Mouse (Mus musculus) neural tube, embryonic 12.5 days (tissue): ENCODE results near the gene Olfr1508. TPM values are rescaled to one million over a fixed set of nuclear protein-coding genes. Genes with fewer than 3 reads are reported as not detected.
"Not testable (repeated sequence)": the region's sequence is repeated elsewhere in the genome, so short reads cannot be mapped to it uniquely, and the experiment has no call there.

Experiments used
- ATAC-seq: fragments of 200-750 bp; cut with Nextera tagmentation; 2 replicates; pipeline ENCODE4 v1.8.0; 2017; ENCODE audit warnings: low read depth, mild to moderate bottlenecking, moderate TSS enrichment, moderate library complexity; ENCODE audit not compliant: low FRiP score
- H3K27ac ChIP-seq: fragments of 300-500 bp; sonication (generic); 2 replicates; pipeline ENCODE4 v1.5.1; 2016
- H3K27me3 ChIP-seq: fragments of 300-500 bp; sonication (generic); replicated peaks from 2 replicates; pipeline ENCODE4 v1.6.1; 2016; ENCODE audit warnings: mild to moderate bottlenecking
- H3K36me3 ChIP-seq: fragments of 300-500 bp; sonication (generic); 2 replicates; pipeline ENCODE4 v1.6.1; 2016; ENCODE audit warnings: mild to moderate bottlenecking
- H3K4me1 ChIP-seq: fragments of 300-500 bp; sonication (generic); 2 replicates; pipeline ENCODE4 v1.6.1; 2016
- H3K4me2 ChIP-seq: fragments of 300-500 bp; sonication (generic); replicated peaks from 2 replicates; pipeline ENCODE4 v1.6.1; 2016; ENCODE audit warnings: mild to moderate bottlenecking
- H3K4me3 ChIP-seq: fragments of 300-500 bp; sonication (generic); 2 replicates; pipeline ENCODE4 v1.5.1; 2016
- H3K9ac ChIP-seq: fragments of 300-500 bp; sonication (generic); 2 replicates; pipeline ENCODE4 v1.6.1; 2016; ENCODE audit warnings: mild to moderate bottlenecking
- H3K9me3 ChIP-seq: fragments of 300-500 bp; sonication (generic); 2 replicates; pipeline ENCODE4 v1.6.1; 2016; ENCODE audit warnings: mild to moderate bottlenecking
- WGBS: fragments of 180-500 bp; shearing (Covaris S2); methylation state at CpG from one replicate; pipeline ENCODE4 v1.1.7; 2016; 5-methylcytosine and 5-hydroxymethylcytosine counted together
- polyA plus RNA-seq: library from polyadenylated mRNA; unstranded; fragments of >200 nt; fragmentation: Nextera tagmentation; extraction: Ambion mirVana; gene quantifications from 2 replicates; pipeline ENCODE4 v1.2.1, GENCODE M21; 2016

Olfr1508 gene
- not detected in 2 replicates for polyA plus RNA-seq

DNA sequence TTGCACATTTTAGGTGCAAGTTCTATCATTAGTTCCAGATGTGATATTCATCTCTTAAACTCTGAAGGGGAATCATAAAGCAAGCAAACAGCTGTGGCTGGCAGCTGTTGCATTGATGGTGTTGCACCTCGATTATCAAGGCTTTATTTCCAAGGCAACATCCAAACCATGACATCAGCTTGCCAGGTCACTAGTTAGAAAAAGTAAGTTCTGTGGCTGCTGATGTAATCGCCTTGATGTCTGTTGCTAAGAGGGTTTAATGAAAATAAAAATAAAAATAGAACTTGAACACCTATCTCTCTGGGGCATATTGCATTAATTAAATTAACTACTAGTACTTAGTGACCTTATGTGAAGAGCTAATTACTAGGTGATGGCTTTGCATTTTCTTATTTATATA lies at the start of gene Olfr1508:
Gene Olfr1508, minus strand, starts transcription at position 101 of the 400 bp plus-strand sequence.
- 75% methylated on average over 2 of the region's 2 CpGs for whole genome bisulfite sequencing

DNA sequence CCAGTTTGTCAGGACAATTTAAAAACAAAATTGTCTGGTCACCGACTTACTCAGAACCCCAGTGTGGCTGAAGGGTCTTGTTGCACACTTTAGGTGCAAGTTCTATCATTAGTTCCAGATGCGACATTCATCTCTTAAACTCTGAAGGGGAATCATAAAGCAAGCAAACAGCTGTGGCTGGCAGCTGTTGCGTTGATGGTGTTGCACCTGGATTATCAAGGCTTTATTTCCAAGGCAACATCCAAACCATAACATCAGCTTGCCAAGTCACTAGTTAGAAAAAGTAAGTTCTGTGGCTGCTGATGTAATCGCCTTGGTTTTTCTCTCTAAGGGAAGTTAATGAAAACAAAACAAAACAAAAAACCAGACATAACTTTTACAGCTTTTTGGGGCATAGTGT lies 28.2 kb upstream of the Olfr1508 start, which contains the start of gene Olfr1507:
Gene Olfr1507, minus strand, starts transcription at position 234 of the 400 bp plus-strand sequence.
- no peaks in the 10 kb centered on the region for H3K9me3 ChIP-seq
- no peak within 1 kb of the TSS for H3K27ac ChIP-seq
- 87% methylated on average over 4 of the region's 4 CpGs for WGBS
- no peak within 1 kb of the TSS for H3K4me3 ChIP-seq
- no peaks in the 10 kb centered on the region for H3K4me1 ChIP-seq
- H3K27me3 ChIP-seq, result no peaks in the 10 kb centered on the region
- H3K36me3 ChIP-seq, result no peaks in the 10 kb centered on the region
- no peak within 1 kb of the TSS for H3K9ac ChIP-seq
- ATAC-seq, result no peak
- H3K4me2 ChIP-seq, result no peak within 1 kb of the TSS

More for the DNA sequence above, at the start of gene Olfr1508:
- H3K4me3 ChIP-seq, result no peak within 1 kb of the TSS
- H3K27me3 ChIP-seq, result no peaks in the 10 kb centered on the region
- H3K36me3 ChIP-seq, result no peaks in the 10 kb centered on the region
- H3K4me1 ChIP-seq, result no peaks in the 10 kb centered on the region
- no peak for ATAC-seq
- no peak within 1 kb of the TSS for H3K4me2 ChIP-seq
- no peaks in the 10 kb centered on the region for H3K9me3 ChIP-seq
- no peak within 1 kb of the TSS for H3K9ac ChIP-seq
- H3K27ac ChIP-seq, result no peak within 1 kb of the TSS

DNA sequence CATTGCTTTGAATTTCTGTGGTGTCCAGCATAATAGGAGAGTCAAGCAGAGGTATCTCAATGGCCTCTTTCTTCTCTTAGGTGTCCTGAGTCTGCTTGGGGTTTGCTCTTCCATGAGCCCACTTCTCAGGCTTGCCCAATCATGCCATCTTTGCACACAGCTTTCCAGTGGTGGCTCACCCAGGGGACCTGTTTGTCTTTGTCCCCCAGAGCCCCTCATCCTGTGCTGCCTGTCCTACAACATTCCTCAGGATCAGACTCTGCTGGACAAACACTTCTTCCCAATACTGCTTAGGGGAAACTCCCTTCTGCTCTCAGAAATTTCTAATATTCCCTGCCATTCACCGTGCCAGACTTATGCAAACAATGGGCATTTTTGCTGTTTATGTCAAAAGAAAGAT lies 1.6 kb downstream of the Olfr1508 start:
- H3K36me3 ChIP-seq, result no peaks in the 10 kb centered on the region
- H3K27ac ChIP-seq, result no peak overlapping the region
- no peak overlapping the region for H3K9ac ChIP-seq
- H3K4me1 ChIP-seq, result no peaks in the 10 kb centered on the region
- no peak for ATAC-seq
- H3K4me2 ChIP-seq, result no peak overlapping the region
- no peaks in the 10 kb centered on the region for H3K27me3 ChIP-seq
- no peak overlapping the region for H3K4me3 ChIP-seq
- WGBS, result 87% methylated on average over 1 of the region's 1 CpGs
- no peaks in the 10 kb centered on the region for H3K9me3 ChIP-seq

DNA sequence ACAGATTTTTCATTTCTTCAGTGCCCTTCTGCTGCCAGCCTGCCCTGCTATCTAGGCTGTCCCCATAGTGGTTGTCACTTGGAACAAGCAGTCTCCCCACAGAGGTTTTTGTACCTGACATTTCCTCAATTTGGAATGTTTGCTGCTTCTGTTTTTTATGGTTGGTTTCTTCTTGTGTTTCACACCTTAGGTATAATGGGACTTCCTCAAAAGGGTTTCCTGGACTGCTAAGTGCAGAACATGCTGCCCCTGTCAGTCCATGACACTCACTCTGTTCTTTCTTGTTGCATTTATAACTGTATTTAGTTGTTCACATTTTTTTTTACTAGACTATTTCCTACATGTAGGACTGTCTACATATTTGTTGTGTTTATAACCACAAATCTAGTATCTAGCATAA lies 5.4 kb downstream of the Olfr1508 start:
- no peaks in the 10 kb centered on the region for H3K36me3 ChIP-seq
- no peak for ATAC-seq
- H3K4me3 ChIP-seq, result no peak overlapping the region

DNA sequence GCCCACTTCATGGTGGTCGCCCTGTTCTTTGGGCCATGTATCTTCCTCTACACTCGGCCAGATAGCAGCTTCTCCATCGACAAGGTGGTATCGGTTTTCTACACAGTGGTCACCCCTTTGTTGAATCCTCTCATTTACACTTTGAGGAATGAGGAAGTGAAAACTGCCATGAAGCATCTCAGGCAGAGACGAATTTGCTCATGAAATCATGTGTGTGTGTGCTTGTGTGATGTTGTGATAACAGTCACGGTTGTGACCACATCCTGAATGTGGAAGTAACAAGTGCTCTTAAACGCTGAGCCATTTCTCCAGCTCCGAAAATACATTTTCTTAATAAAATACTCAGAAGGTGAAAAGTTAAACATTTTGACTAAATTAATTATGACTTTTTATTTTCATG lies 16.2 kb downstream of the Olfr1508 start:
- no peak for ATAC-seq
- 92% methylated on average over 8 of the region's 8 CpGs for WGBS

More for the DNA sequence above, 5.4 kb downstream of the Olfr1508 start:
- no peaks in the 10 kb centered on the region for H3K4me1 ChIP-seq
- no peaks in the 10 kb centered on the region for H3K27me3 ChIP-seq
- H3K9me3 ChIP-seq, result no peaks in the 10 kb centered on the region
- no peak overlapping the region for H3K4me2 ChIP-seq
- no peak overlapping the region for H3K9ac ChIP-seq
- H3K27ac ChIP-seq, result no peak overlapping the region

DNA sequence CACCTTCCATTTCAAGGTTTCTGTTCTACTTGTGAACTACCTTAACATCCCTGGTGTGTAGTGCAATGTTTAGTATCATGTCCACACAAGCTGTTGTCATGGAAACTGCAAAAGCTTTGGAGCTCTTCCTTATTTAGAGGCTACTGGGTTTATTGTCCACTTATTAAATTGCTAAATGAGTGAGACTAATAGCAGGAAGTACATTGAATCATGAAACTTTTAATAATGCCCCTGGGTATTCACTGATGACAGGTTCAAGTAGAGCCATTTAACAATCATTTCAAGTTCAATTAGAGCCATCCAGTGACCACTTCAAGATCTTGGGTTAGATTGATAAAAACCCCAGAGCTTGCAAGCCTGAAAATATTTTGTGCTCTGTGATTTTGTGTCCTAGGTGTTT lies 24.6 kb downstream of the Olfr1508 start, which contains the start of gene Olfr1509:
Gene Olfr1509, plus strand, starts transcription at position 301 of the 400 bp plus-strand sequence.
- no peak for ATAC-seq
- no peak within 1 kb of the TSS for H3K9ac ChIP-seq

More for the DNA sequence above, 16.2 kb downstream of the Olfr1508 start:
- H3K4me2 ChIP-seq, result no peak overlapping the region
- H3K27me3 ChIP-seq, result no peaks in the 10 kb centered on the region
- no peaks in the 10 kb centered on the region for H3K4me1 ChIP-seq
- no peaks in the 10 kb centered on the region for H3K9me3 ChIP-seq
- no peaks in the 10 kb centered on the region for H3K36me3 ChIP-seq
- no peak overlapping the region for H3K9ac ChIP-seq
- no peak overlapping the region for H3K4me3 ChIP-seq
- no peak overlapping the region for H3K27ac ChIP-seq

DNA sequence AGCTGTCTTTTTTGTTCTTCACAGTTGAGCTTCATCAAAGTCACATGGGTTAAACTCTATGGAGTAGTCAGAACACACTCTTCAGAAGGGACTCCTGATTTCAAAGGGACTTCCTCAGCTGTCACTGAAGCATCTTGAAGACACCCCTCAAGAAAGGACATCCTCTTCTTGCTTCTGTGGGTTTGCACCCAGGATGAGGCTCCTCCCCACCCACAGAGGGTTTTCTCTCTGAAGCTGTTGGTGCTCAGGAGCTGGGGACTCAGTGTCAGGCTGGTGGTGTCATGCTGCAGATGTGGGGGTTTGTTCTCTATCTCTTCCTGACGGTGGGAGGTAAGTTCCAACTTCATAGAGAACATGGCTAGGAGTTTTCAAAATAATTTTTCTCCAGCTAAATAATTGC lies 39.6 kb downstream of the Olfr1508 start:
- no peaks in the 10 kb centered on the region for H3K36me3 ChIP-seq
- H3K4me1 ChIP-seq, result no peaks in the 10 kb centered on the region
- no peak overlapping the region for H3K9ac ChIP-seq
- H3K4me3 ChIP-seq, result no peak overlapping the region
- 97% methylated on average over 1 of the region's 1 CpGs for WGBS
- no peak overlapping the region for H3K4me2 ChIP-seq
- H3K27me3 ChIP-seq, result no peaks in the 10 kb centered on the region
- no peak for ATAC-seq
- H3K27ac ChIP-seq, result no peak overlapping the region
- no peaks in the 10 kb centered on the region for H3K9me3 ChIP-seq

More for the DNA sequence above, 24.6 kb downstream of the Olfr1508 start, which contains the start of gene Olfr1509:
- no peaks in the 10 kb centered on the region for H3K27me3 ChIP-seq
- H3K36me3 ChIP-seq, result no peaks in the 10 kb centered on the region
- no peak within 1 kb of the TSS for H3K4me3 ChIP-seq
- no peaks in the 10 kb centered on the region for H3K9me3 ChIP-seq
- no peak within 1 kb of the TSS for H3K27ac ChIP-seq
- H3K4me1 ChIP-seq, result no peaks in the 10 kb centered on the region
- H3K4me2 ChIP-seq, result no peak within 1 kb of the TSS

DNA sequence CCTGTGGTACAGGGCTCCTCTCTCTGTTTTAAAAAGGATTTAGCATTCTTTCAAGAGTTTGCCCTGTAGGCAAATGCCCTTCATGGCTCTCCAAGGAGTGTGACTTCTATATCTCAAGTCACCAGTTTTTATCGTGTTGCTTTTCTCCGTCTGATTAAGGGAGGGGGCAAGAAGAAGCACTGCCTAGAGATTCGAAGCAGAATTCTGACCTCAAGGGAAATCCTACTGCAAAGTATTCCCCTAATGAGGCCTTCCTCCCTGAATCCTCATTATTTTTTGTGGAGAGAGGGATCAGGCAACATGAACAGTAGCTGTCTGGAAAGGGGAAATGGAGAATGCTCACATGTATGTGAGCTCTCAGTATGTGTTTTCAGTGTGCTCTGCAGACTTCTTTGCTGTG lies 53.0 kb downstream of the Olfr1508 start, which contains the start of gene Olfr1510:
Gene Olfr1510, minus strand, starts transcription at position 101 of the 400 bp plus-strand sequence.
- H3K9me3 ChIP-seq, result no peaks in the 10 kb centered on the region
- 92% methylated on average over 3 of the region's 3 CpGs for WGBS
- no peak within 1 kb of the TSS for H3K27ac ChIP-seq
- H3K4me1 ChIP-seq, result no peaks in the 10 kb centered on the region
- H3K9ac ChIP-seq, result no peak within 1 kb of the TSS
- no peak for ATAC-seq
- H3K4me3 ChIP-seq, result no peak within 1 kb of the TSS
- no peak within 1 kb of the TSS for H3K4me2 ChIP-seq
- no peaks in the 10 kb centered on the region for H3K27me3 ChIP-seq
- H3K36me3 ChIP-seq, result no peaks in the 10 kb centered on the region

DNA sequence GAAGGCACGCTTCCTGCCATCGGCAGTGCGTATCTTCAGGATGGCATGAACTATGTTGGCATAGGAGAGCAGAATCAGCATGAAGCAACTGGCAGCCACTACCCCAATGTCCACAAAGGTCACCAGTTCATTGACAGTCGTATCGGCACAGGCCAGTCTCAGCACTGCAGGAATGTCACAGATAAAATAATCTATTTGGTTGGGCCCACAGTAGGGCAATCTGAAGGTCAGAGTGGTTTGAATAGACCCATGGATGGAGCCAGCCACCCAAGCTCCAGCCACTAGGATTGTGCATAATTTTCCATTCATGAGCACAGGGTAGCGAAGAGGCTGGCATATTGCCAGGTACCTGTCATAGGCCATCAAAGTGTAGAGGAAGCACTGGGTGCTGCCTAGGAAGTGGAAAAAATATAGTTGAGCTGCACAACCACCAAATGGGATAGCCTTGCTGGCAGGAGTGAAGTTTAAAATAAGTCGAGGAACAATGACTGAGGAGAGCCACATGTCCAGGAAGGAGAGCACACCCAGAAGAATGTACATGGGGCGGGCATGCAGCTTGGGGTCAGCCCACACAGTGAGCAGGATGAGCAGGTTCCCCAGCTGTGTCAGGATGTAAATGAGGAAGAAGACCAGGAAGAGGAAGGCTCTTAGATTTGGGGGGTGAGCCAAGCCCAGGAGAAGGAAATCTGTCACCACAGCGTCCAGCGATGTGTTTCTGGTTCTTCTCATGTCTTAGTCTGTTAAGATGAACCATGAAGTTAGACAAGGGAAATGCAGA lies 57.0 kb downstream of the Olfr1508 start:
- H3K36me3 ChIP-seq, H3K4me2 ChIP-seq, ATAC-seq, H3K9ac ChIP-seq, H3K27ac ChIP-seq, H3K4me3 ChIP-seq, H3K4me1 ChIP-seq, H3K27me3 ChIP-seq, H3K9me3 ChIP-seq: not testable (repeated sequence)
- WGBS, result 87% methylated on average over 7 of the region's 10 CpGs

Other genes starting within 250 kb of the Olfr1508 start
- gene Chd8, start 209.7 kb downstream of the Olfr1508 start, polyA plus RNA-seq, result 46.0 and 48.6 TPM in 2 replicates
- 51.8 and 56.6 TPM in 2 replicates for gene Tox4, start 188.3 kb downstream of the Olfr1508 start, polyA plus RNA-seq
- gene Rab2b, start 187.9 kb downstream of the Olfr1508 start, polyA plus RNA-seq, result 43.7 and 52.9 TPM in 2 replicates
- 58.7 and 58.8 TPM in 2 replicates for gene Mettl3, start 162.4 kb downstream of the Olfr1508 start, polyA plus RNA-seq
- gene Sall2, start 138.7 kb downstream of the Olfr1508 start, polyA plus RNA-seq, result 55.8 and 57.3 TPM in 2 replicates
- 0.09 TPM in 1 of 2 replicates, not detected in the other for gene Olfr1513, start 111.1 kb downstream of the Olfr1508 start, polyA plus RNA-seq
- gene Olfr1512, start 88.3 kb downstream of the Olfr1508 start, polyA plus RNA-seq, result not detected in 2 replicates
- 0.27 TPM in 1 of 2 replicates, not detected in the other for gene Olfr1511, start 70.1 kb downstream of the Olfr1508 start, polyA plus RNA-seq
- not detected in 2 replicates for gene Olfr1510, start 53.1 kb downstream of the Olfr1508 start, polyA plus RNA-seq
- not detected in 2 replicates for gene Olfr1509, start 24.5 kb downstream of the Olfr1508 start, polyA plus RNA-seq
- not detected in 2 replicates for gene Olfr1507, start 28.3 kb upstream of the Olfr1508 start, polyA plus RNA-seq